Mouse (Mus musculus) kidney, postnatal 0 days (tissue): ENCODE data around the gene Tigar. TPM values are rescaled to one million over a fixed set of nuclear protein-coding genes. Genes with fewer than 3 reads are reported as not detected.
A peak's percentile ranks its signal among the peaks of the same experiment; 100 is the strongest.

Experiments
- ATAC-seq: fragments of 200-750 bp; cut with Nextera tagmentation; replicated peaks from 2 replicates; pipeline ENCODE4 v1.8.0; 2017; ENCODE audit warnings: low read depth, moderate number of reproducible peaks, moderate TSS enrichment, moderate library complexity; ENCODE audit not compliant: low FRiP score
- DNase-seq: peaks from one replicate; pipeline ENCODE4 v3.0.0-alpha.2; 2016; ENCODE audit warnings: low spot score
- H3K27ac ChIP-seq: fragments of 300-500 bp; sonication (generic); 2 replicates; pipeline ENCODE4 v1.5.1; 2014; ENCODE audit warnings: mild to moderate bottlenecking
- H3K27me3 ChIP-seq: fragments of 300-500 bp; sonication (generic); 2 replicates; pipeline ENCODE4 v1.6.1; 2014; ENCODE audit warnings: low read length, mixed read lengths; ENCODE audit not compliant: insufficient read depth
- H3K36me3 ChIP-seq: fragments of 300-500 bp; sonication (generic); 2 replicates; pipeline ENCODE4 v1.6.1; 2014; ENCODE audit warnings: low read length, mixed read lengths; ENCODE audit not compliant: insufficient read depth
- H3K4me1 ChIP-seq: fragments of 300-500 bp; sonication (generic); replicated peaks from 2 replicates; pipeline ENCODE4 v1.6.1; 2014; ENCODE audit warnings: antibody characterized with exemption, low read length, mixed read lengths; ENCODE audit not compliant: insufficient read depth
- H3K4me2 ChIP-seq: fragments of 300-500 bp; sonication (generic); 2 replicates; pipeline ENCODE4 v1.6.1; 2014; ENCODE audit warnings: mild to moderate bottlenecking, low read length, moderate library complexity, mixed read lengths
- H3K4me3 ChIP-seq: fragments of 300-500 bp; sonication (generic); replicated peaks from 2 replicates; pipeline ENCODE4 v1.5.1; 2014; ENCODE audit warnings: low read depth, low read length
- H3K9ac ChIP-seq: fragments of 300-500 bp; sonication (generic); 2 replicates; pipeline ENCODE4 v1.6.1; 2014; ENCODE audit warnings: low read depth, low read length
- H3K9me3 ChIP-seq: fragments of 300-500 bp; sonication (generic); replicated peaks from 2 replicates; pipeline ENCODE4 v1.6.1; 2016; ENCODE audit warnings: low read length, inconsistent platforms, mixed read lengths
- CTCF ChIP-seq: IDR thresholded peaks from 2 replicates; pipeline ENCODE4 v1.5.1; 2016; ENCODE audit warnings: antibody characterized with exemption, low read depth, mild to moderate bottlenecking, moderate library complexity
- WGBS: fragments of 180-500 bp; shearing (Covaris S2); extraction: QIAGEN DNeasy Blood & Tissue Kit; methylation state at CpG from one replicate; pipeline ENCODE4 v1.1.7; 2014; 5-methylcytosine and 5-hydroxymethylcytosine counted together
- polyA plus RNA-seq: library from polyadenylated mRNA; unstranded; fragments of >200 nt; fragmentation: Nextera tagmentation; extraction: Ambion mirVana; gene quantifications from 2 replicates; pipeline ENCODE4 v1.2.1, GENCODE M21; 2015

Tigar gene
- polyA plus RNA-seq = 2.6 and 2.8 TPM in 2 replicates

DNA sequence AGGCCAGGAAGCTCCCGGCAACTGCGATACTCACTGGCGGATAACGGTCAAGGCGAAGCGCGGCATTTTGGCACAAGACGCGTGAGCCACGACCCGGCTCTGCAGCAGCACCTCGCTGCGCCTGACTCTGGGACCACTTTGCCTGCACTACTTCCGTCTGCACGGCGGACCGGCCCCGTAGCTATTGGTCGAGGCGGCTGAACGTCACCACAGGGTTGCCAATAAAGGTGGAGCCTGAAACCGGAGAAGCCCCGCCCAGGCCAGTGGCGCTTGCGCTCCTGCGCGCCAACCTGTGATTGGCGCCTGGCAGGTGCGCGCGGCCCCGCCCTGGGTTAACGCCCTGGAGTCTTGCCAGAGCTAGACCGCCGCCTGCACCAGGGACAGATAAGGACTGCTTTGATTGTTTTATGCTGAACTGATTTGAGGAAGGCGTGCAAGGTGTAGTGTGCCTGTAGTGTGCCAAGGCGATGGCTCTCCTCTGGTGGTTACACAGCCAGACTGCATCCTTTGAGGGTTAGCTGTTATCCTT is at the start of gene Tigar:
Tigar (minus strand) TSS at position 156 of the 529 bp plus-strand sequence.
- Histone ChIP-seq H3K27me3 (no peaks in the 10 kb centered on the region), H3K36me3 (no peaks in the 10 kb centered on the region), H3K4me3 (peak within 1 kb of the TSS; percentile 41), H3K4me1 (no peaks in the 10 kb centered on the region), H3K4me2 (peak within 1 kb of the TSS; percentile 74), H3K27ac (no peak within 1 kb of the TSS), H3K9me3 (no peaks in the 10 kb centered on the region), H3K9ac (peak within 1 kb of the TSS; percentile 48)
- ATAC-seq (peak; percentile 98), DNase-seq (peak; percentile 94)
- no peak for TF ChIP-seq CTCF
- 1% methylated on average over 35 of the region's 37 CpGs for WGBS

DNA sequence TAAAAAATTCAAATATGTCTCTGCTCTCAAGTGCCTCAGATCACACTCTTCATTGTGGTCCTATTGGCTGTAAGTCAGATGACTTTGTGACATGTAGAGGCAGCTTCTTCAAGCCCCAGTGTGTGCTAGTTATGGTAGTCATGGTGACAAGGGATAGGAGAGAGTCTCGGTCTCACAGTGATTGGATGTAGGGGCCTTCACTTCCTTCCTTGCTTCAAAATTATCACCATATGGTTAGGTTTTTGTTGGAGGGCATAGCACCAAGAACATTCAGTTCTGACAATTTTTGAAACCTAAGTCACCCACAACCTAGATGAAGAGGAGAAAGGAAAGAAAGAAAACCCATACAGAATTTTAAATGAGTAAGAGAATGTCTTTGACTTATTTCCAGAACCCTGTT is 48.0 kb upstream of the Tigar start:
- DNase-seq = no peak

DNA sequence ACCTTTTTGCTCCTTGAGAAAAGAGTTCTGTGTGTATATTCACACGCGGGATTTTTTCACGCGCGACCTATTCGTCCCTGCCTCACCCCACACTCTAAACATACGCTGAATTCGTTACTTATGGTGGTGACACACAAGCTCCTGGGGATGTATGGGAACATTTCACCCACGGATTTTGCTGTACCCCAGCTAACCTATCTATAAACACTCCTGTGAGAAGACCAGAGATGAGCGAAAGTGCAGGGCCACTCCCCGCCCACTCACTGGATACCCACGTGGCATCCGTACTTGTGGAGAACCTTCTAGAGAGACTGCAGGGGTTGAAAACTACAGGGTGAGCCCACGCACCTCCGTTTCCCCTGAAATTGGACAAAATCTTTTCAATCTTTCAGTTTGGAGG is 46.1 kb upstream of the Tigar start:
- ATAC-seq = no peak
- under 1% methylated on average over 15 of the region's 15 CpGs for WGBS
- no peaks in the 10 kb centered on the region for H3K36me3 ChIP-seq
- peak; percentile 55 for DNase-seq
- peak overlapping the region; percentile 59; the same call in 1 of the 2 replicates for H3K9ac ChIP-seq
- H3K27ac ChIP-seq = peak overlapping the region; percentile 90
- H3K4me3 ChIP-seq = peak overlapping the region; percentile 80
- no peaks in the 10 kb centered on the region for H3K27me3 ChIP-seq
- H3K4me2 ChIP-seq = peak overlapping the region; percentile 91
- peaks cover 18% of the 10 kb centered on the region for H3K4me1 ChIP-seq
- no peak for TF ChIP-seq CTCF
- H3K9me3 ChIP-seq = no peaks in the 10 kb centered on the region

More for the DNA sequence above, 48.0 kb upstream of the Tigar start:
- H3K9ac ChIP-seq = no peak overlapping the region
- no peaks in the 10 kb centered on the region for H3K36me3 ChIP-seq
- H3K4me1 ChIP-seq = peaks cover 13% of the 10 kb centered on the region
- H3K4me3 ChIP-seq = no peak overlapping the region
- H3K27ac ChIP-seq = no peak overlapping the region
- ATAC-seq = no peak
- 76% methylated on average over 1 of the region's 1 CpGs for WGBS
- no peak overlapping the region for H3K4me2 ChIP-seq
- TF ChIP-seq CTCF = no peak
- H3K9me3 ChIP-seq = no peaks in the 10 kb centered on the region
- H3K27me3 ChIP-seq = no peaks in the 10 kb centered on the region

DNA sequence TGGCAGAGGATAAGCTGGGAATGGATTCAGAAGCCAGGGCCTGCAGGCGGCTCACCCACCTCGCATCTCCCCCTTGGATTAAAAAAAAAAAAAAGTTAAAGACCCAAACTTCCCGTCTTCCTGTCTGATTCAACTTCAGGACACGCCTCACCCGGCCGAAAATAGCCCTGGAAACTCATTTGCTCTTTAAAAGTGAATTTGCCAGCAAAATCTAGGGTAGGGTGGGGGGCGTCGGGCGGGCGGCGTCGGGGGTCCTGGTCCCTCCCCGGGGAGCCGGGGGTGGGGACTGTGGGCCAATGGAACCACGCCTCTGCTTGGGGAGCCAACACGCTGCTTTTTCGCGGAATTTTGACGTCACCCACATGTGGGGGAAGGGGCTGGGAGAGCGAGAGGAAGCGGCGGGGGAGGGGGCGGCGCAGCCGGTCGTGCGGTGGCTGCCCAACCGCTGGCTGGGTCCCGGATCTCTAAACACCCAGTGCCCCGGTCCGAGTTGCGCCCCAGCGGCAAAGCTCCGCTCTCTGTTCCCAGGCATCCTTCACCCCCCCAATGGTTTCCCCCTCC is 45.4 kb upstream of the Tigar start:
- no peaks in the 10 kb centered on the region for H3K9me3 ChIP-seq

DNA sequence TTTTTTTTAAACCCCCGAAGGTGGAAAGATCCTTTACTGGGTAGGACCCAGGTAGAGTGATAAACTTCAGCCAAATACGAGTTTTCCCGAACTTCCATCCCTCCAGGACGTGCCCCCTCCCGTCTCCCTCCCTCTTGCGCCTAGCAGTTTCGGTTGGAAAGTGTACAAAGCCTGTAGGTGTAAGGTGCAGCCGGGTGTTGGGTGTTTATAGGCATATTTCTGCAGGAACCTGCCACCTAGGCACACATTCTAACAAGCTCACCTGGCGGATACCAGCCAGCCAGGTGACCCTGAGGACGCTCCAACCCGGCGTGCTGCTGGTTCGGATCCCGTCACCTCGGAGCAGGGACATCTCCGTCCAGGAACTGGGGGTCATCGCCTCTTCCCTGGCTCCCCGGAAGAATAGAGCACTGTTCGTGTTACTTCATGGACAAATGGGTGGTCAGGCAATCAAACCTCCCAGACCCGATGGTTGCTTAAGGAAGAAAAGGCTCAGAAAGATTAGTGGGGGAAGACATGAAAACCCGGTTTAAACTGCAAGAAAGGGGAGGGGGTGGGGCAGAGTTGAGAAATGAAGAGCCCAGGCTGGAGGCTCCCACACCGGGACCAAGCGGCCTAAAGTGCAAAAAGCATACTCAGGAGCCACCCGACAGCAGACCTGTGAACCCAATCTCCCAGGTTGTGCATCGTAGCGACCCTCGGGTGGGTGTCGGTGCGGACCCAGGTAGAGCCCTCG is 44.8 kb upstream of the Tigar start:
- Histone ChIP-seq H3K9me3 (no peaks in the 10 kb centered on the region), H3K4me2 (peak overlapping the region; percentile 91), H3K4me1 (peaks cover 18% of the 10 kb centered on the region), H3K9ac (peak overlapping the region; percentile 59), H3K27me3 (no peaks in the 10 kb centered on the region), H3K4me3 (peak overlapping the region; percentile 80), H3K36me3 (no peaks in the 10 kb centered on the region), H3K27ac (peak overlapping the region; percentile 90)
- 1% methylated on average over 30 of the region's 30 CpGs for WGBS
- ATAC-seq (no peak), DNase-seq (peak; percentile 44)
- no peak for TF ChIP-seq CTCF

More for the DNA sequence above, 45.4 kb upstream of the Tigar start:
- TF ChIP-seq CTCF = no peak
- peak overlapping the region; percentile 59 for H3K9ac ChIP-seq
- no peaks in the 10 kb centered on the region for H3K36me3 ChIP-seq
- H3K4me2 ChIP-seq = peak overlapping the region; percentile 91
- peak overlapping the region; percentile 80 for H3K4me3 ChIP-seq
- peaks cover 18% of the 10 kb centered on the region for H3K4me1 ChIP-seq
- peak overlapping the region; percentile 90 for H3K27ac ChIP-seq
- under 1% methylated on average over 34 of the region's 34 CpGs for WGBS
- DNase-seq = peak; percentile 93
- 0 out of 2 replicates have a peak, but pooled peaks have one; percentile 22 for ATAC-seq
- H3K27me3 ChIP-seq = no peaks in the 10 kb centered on the region

DNA sequence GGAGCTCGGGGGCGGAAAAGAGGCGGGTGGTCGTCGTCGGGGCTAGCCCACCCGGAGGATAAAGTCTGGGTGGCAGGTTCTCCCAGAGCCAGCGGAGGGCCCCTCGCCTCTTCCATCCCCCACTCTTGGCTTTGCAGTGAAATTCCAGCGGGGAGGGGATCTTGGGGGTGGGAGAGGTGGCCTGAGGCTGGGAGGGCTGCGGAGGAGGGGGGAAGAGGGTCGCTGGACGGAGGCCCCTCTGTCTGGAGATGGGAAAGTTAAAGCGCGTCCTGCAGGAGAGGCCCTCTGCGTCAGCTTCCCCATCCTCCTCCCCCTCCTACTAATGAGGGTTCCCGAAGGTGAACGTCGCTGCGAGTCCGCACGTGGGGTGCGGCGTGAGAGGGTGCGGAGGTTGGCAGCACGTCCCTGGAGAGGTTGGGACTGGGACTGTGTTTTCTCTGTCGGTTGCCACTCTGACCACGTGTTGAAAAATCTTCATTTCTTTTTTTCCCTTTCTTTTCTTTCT is 44.0 kb upstream of the Tigar start:
- Histone ChIP-seq H3K36me3 (no peaks in the 10 kb centered on the region), H3K4me2 (peak overlapping the region; percentile 91), H3K27ac (peak overlapping the region; percentile 90), H3K27me3 (no peaks in the 10 kb centered on the region), H3K4me3 (peak overlapping the region; percentile 80), H3K9ac (peak overlapping the region; percentile 59; the same call in 1 of the 2 replicates), H3K4me1 (peaks cover 18% of the 10 kb centered on the region), H3K9me3 (no peaks in the 10 kb centered on the region)
- TF ChIP-seq CTCF = no peak
- WGBS = 1% methylated on average over 24 of the region's 28 CpGs
- DNase-seq (peak; percentile 79), ATAC-seq (peak; percentile 4; the same call in 1 of the 2 replicates)
